Mouse (Mus musculus) olfactory bulb, adult 2 months (tissue): ENCODE results near the gene Adam17. TPM values are rescaled to one million over a fixed set of nuclear protein-coding genes. Genes with fewer than 3 reads are reported as not detected.

Experiments
- H3K27ac ChIP-seq: fragments of 200-500 bp; 2 replicates; pipeline ENCODE4 v1.5.1; 2012; ENCODE audit warnings: low read depth, low read length; ENCODE audit not compliant: insufficient read depth
- H3K4me1 ChIP-seq: fragments of 200-500 bp; 2 replicates; pipeline ENCODE4 v1.6.1; 2012; ENCODE audit warnings: low read length; ENCODE audit not compliant: control insufficient read depth, insufficient read depth
- H3K4me3 ChIP-seq: fragments of 200-500 bp; 2 replicates; pipeline ENCODE4 v1.5.1; 2012; ENCODE audit warnings: mild to moderate bottlenecking, low read depth, low read length, moderate library complexity; ENCODE audit not compliant: insufficient read depth
- CTCF ChIP-seq: fragments of 200-500 bp; IDR thresholded peaks from 2 replicates; pipeline ENCODE4 v1.5.1; 2012; ENCODE audit warnings: low read depth, mild to moderate bottlenecking, low read length, moderate library complexity; ENCODE audit not compliant: insufficient read depth
- POLR2A ChIP-seq: fragments of 200-500 bp; IDR thresholded peaks from 2 replicates; pipeline ENCODE4 v1.6.1; 2012; ENCODE audit warnings: mild to moderate bottlenecking, low read depth, low read length, moderate library complexity; ENCODE audit not compliant: insufficient read depth
- WGBS: fragments of 180-500 bp; shearing (Covaris S2); methylation state at CpG from one replicate; pipeline ENCODE4 v1.1.7; 2018; 5-methylcytosine and 5-hydroxymethylcytosine counted together
- polyA plus RNA-seq: library from polyadenylated mRNA; stranded (reverse); fragments of >200 nt; gene quantifications from 2 replicates; pipeline ENCODE4 v1.2.4, GENCODE M21; 2012; ENCODE audit warnings: low replicate concordance; ENCODE audit not compliant: missing spikeins, insufficient read depth, insufficient read length

The Adam17 gene
- polyA plus RNA-seq, 1 experiment, result not detected

DNA sequence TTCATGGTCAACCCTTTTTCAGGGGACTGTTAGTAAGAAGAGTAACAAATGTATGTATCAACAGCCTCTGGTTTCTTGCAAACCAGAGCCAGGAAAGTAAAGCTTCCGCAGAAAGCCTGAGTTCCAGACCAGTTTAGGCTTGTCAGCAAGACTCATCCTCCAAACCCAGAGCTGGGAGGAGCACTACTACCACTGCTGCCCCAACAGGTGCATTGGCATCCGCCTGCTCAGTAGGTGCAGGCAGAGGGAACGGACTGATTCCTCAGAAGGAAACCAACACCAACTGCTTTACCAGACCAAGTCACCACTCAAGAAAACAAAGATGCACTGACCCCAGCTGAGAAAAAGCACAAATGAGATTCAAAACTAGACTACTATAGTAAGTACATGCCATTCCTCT lies 10.2 kb downstream of the Adam17 start:
- Histone ChIP-seq H3K4me3 (no peak overlapping the region), H3K27ac (no peak overlapping the region), H3K4me1 (peaks cover 6% of the 10 kb centered on the region)
- no peak for TF ChIP-seq CTCF
- no peak for TF ChIP-seq POLR2A
- WGBS, result 90% methylated on average over 3 of the region's 3 CpGs

DNA sequence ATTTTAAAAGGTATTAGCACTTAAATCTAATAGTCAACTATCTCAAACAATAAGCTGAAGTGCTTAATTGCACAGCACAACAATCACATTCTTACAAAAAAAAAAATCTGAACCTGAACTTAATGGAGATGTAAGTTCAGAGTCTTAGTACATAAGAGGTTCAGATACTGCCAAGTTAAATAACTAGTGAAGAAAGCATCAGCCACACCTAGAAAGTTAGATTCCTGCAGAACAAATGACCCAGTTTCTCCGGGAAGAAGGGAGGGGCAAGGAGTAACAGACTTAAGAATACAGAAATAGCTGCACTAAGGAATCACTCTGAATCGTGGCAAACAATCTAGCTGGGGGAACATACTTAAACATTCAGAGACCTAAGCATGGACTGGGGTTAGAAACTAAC lies 10.7 kb downstream of the Adam17 start:
- H3K27ac ChIP-seq, result no peak overlapping the region
- H3K4me1 ChIP-seq, result peaks cover 6% of the 10 kb centered on the region
- H3K4me3 ChIP-seq, result no peak overlapping the region
- WGBS, result 31% methylated on average over 2 of the region's 2 CpGs
- no peak for TF ChIP-seq CTCF
- TF ChIP-seq POLR2A, result no peak

- no peak overlapping the region for H3K4me3 ChIP-seq
- no peaks in the 10 kb centered on the region for H3K4me1 ChIP-seq
- 95% methylated on average over 8 of the region's 8 CpGs for WGBS
- no peak overlapping the region for H3K27ac ChIP-seq
- no peak for TF ChIP-seq CTCF
- TF ChIP-seq POLR2A, result no peak
Measured at GRCm38 (mm10) chr12:21353681-21354080, 19.8 kb downstream of the Adam17 start.

GRCm38 (mm10) chr12:21350113-21350876 lies 23.1 kb downstream of the Adam17 start:
- 51% methylated on average over 7 of the region's 7 CpGs for WGBS
- Histone ChIP-seq H3K4me3 (no peak overlapping the region), H3K27ac (no peak overlapping the region), H3K4me1 (no peaks in the 10 kb centered on the region)
- no peak for TF ChIP-seq POLR2A
- no peak for TF ChIP-seq CTCF

DNA sequence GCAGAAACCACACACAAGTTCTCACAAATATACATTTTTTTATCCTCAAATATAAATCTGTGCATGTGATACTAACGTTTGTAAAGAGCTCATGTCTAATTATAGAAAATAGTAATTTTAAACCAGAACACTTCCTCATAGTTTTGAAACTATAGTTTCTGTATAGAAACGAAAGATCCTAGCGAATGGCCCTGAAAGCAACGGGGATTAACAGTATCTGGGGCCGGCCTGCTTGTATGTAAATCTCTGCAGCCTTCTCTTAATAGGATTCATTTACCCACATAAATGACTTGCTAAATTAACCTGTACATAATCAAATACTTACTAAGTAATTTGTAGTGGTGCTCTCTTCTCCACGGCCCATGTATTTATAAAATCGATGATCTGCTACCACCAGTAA lies 26.5 kb downstream of the Adam17 start:
- TF ChIP-seq CTCF, result no peak
- TF ChIP-seq POLR2A, result no peak
- no peak overlapping the region for H3K4me3 ChIP-seq
- 63% methylated on average over 7 of the region's 7 CpGs for WGBS
- no peaks in the 10 kb centered on the region for H3K4me1 ChIP-seq
- no peak overlapping the region for H3K27ac ChIP-seq

- TF ChIP-seq POLR2A (no peak), CTCF (no peak)
- Histone ChIP-seq H3K27ac (no peak overlapping the region), H3K4me1 (peaks cover 3% of the 10 kb centered on the region; the same call in 1 of the 2 replicates), H3K4me3 (no peak overlapping the region)
- 97% methylated on average over 5 of the region's 5 CpGs for WGBS
Measured at GRCm38 (mm10) chr12:21340674-21341073, 32.8 kb downstream of the Adam17 start.

- H3K27ac ChIP-seq, result no peak overlapping the region
- TF ChIP-seq CTCF (no peak), POLR2A (no peak)
- over 99% methylated on average over 5 of the region's 5 CpGs for WGBS
- peaks cover 4% of the 10 kb centered on the region; the same call in 1 of the 2 replicates for H3K4me1 ChIP-seq
- H3K4me3 ChIP-seq, result no peak overlapping the region
Measured at GRCm38 (mm10) chr12:21337171-21337570, 36.3 kb downstream of the Adam17 start.

GRCm38 (mm10) chr12:21335869-21336268 lies 37.6 kb downstream of the Adam17 start:
- Histone ChIP-seq H3K4me1 (peaks cover 5% of the 10 kb centered on the region; the same call in 1 of the 2 replicates), H3K27ac (no peak overlapping the region), H3K4me3 (no peak overlapping the region)
- 60% methylated on average over 7 of the region's 7 CpGs for WGBS
- TF ChIP-seq POLR2A (no peak), CTCF (no peak)

DNA sequence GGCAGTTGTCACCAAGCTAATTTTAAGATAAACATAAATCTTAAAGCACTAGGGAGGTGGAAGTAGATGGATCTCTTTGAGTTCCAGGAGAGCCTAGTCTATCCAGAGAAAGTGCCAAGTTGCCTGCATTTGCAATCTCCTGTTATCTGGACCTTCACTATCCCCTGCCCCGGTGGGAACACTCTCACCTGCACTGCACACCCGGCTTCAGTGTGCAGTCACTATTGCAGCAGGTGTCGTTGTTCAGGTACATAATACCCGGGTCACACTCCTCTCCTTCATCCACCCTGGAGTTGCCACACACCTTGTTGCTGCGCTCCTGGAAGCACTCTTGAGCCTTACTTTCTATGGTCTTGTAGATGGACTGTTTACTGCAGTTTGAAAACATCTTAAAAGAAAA lies 39.7 kb downstream of the Adam17 start:
- 93% methylated on average over 5 of the region's 5 CpGs for whole genome bisulfite sequencing
- no peak overlapping the region for H3K4me3 ChIP-seq
- peaks cover 6% of the 10 kb centered on the region; the same call in 1 of the 2 replicates for H3K4me1 ChIP-seq
- H3K27ac ChIP-seq, result no peak overlapping the region
- TF ChIP-seq CTCF (no peak), POLR2A (no peak)
